Mouse (Mus musculus) embryonic fibroblast, embryonic 13.5 days (primary cell): ENCODE measurements at regions not wholly inside any gene's neighbourhood (a gene's known extent, or its start where the extent isn't known, plus 50 kb on each side); places are given as distances from the start of the nearest gene placed in this dataset.

Experiments used
- H3K27ac ChIP-seq: 2 replicates; pipeline ENCODE4 v1.5.1; 2012; ENCODE audit warnings: low read length, control low read depth, inconsistent platforms; ENCODE audit not compliant: insufficient read depth
- H3K4me1 ChIP-seq: 2 replicates; pipeline ENCODE4 v1.6.1; 2011; ENCODE audit warnings: low read length; ENCODE audit not compliant: control insufficient read depth, insufficient read depth
- H3K4me3 ChIP-seq: 2 replicates; pipeline ENCODE4 v1.5.1; 2011; ENCODE audit warnings: mild to moderate bottlenecking, control low read depth, low read length; ENCODE audit not compliant: insufficient read depth
- CTCF ChIP-seq: IDR thresholded peaks from 2 replicates; pipeline ENCODE4 v1.5.1; 2011; ENCODE audit warnings: mild to moderate bottlenecking, control low read depth, low read length, moderate library complexity, borderline replicate concordance; ENCODE audit not compliant: insufficient read depth
- POLR2A ChIP-seq: IDR thresholded peaks from 2 replicates; pipeline ENCODE4 v1.6.1; 2011; ENCODE audit warnings: low read depth, mild to moderate bottlenecking, control low read depth, low read length, moderate library complexity

DNA sequence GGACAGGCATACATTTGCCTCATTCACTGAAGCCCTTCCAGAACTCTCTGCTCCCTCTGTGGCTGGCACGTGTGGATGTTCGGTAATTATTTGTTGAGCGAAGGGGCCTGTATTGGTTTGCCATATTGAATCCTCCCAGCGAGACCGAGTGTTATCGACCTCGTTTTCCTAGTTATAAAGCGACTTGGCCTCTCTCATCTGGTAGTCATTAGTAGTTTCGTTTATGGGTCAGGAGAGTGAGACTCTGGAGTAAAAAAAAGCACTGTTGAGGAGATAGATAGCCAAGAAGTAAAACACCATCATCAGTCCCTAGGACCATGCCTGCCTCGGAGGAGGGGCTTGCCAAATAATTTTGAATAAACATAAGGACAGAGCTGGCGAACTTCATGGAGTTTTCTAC, 254.6 kb upstream of the Tbx3 start:
- Histone ChIP-seq H3K4me1 (no peaks in the 10 kb centered on the region), H3K4me3 (no peak overlapping the region), H3K27ac (no peak overlapping the region)
- TF ChIP-seq POLR2A (no peak), CTCF (no peak)

DNA sequence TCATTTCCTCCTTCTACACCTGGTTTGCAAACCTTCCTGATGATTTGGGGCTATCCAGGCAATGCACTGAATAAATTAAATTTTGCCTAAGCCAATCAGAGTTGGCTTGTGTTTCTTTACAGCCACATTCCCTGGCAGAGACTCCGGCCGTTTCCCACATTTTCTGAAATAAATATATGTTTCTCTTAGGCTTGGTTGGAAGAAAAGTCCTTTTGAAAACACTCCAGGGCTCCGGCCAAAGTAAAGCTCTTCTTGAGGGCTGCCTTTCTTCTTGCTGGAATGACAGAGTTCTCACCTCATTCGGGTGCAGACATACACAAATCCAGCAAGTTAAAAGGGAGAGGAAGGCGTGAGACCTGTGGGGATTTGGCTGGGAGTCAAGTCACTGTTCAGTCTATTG, 252.0 kb upstream of the Tbx3 start:
- no peak overlapping the region for H3K27ac ChIP-seq
- no peaks in the 10 kb centered on the region for H3K4me1 ChIP-seq
- TF ChIP-seq POLR2A: no peak
- no peak for TF ChIP-seq CTCF
- no peak overlapping the region for H3K4me3 ChIP-seq

DNA sequence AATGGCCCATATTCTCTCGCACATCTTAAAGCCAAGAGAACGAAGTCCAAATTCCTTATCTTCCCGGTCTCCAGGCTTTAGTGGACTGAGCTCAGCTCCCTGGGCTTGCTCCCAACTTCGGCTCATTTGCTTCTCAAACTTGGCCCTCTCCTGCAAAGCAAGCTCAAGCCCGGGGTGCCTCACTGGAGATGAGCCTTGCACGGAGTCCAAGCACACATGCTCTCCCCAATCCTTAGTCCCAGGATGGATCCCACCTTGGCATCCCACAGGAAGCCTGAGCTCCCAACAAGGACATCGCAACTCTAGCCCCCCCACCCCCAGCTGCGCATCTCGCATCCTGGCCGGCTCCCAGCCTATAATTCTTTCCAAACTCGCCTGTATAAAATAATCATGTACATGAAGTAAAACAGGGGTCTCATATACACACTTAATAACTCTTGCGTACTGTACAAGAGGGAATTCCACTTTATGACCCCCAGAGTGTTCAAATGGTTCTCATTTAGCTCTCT, 242.9 kb upstream of the Tbx3 start:
- Histone ChIP-seq H3K4me3 (no peak overlapping the region), H3K27ac (no peak overlapping the region), H3K4me1 (no peaks in the 10 kb centered on the region)
- TF ChIP-seq POLR2A: no peak
- TF ChIP-seq CTCF: no peak

DNA sequence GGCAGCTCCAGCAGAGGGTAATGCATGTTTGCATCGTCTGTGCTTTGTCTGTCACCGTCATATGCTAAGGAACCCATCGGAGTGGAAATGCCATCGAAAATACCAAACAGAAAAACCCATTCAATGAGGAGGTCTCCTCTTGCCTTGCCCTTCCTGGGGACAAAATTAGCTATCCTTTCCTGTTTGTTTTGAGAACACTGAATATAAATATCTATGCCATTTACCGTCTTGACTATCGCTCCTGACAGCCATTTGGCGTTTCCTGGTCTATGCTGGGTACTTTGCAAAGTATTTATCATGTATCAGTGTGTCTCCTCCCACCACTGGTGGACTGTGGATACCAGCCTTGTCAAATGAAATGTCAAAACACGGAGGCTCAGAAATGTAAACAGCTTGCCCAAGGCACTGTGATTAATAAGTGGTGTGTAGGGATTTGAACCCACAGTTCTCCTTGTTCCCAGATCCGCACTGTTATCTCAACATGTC, 239.2 kb upstream of the Tbx3 start:
- Histone ChIP-seq H3K4me1 (no peaks in the 10 kb centered on the region), H3K27ac (no peak overlapping the region)
- TF ChIP-seq CTCF: no peak

DNA sequence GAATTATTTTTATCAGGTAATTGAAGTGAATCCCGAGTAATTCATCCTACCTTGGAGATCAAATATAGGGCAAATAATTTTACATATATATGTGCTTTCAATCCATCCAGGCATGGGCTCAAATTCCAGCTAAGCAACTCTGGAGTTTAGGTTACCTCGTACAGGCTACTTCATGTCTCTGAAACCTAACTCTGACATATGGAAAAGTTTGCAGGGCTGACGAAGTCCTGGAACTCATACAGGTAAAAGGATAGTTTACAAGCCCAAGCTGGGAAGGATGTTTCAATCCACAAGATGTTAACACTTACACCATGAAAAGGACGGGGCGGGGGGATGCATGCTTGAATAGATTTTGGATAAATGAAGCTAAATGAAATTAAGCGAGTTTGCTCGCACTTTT, 235.9 kb upstream of the Tbx3 start:
- no peak overlapping the region for H3K27ac ChIP-seq
- H3K4me1 ChIP-seq: no peaks in the 10 kb centered on the region
- no peak for TF ChIP-seq CTCF
- no peak for TF ChIP-seq POLR2A
- H3K4me3 ChIP-seq: no peak overlapping the region

More for the DNA sequence above, 239.2 kb upstream of the Tbx3 start:
- H3K4me3 ChIP-seq: no peak overlapping the region

DNA sequence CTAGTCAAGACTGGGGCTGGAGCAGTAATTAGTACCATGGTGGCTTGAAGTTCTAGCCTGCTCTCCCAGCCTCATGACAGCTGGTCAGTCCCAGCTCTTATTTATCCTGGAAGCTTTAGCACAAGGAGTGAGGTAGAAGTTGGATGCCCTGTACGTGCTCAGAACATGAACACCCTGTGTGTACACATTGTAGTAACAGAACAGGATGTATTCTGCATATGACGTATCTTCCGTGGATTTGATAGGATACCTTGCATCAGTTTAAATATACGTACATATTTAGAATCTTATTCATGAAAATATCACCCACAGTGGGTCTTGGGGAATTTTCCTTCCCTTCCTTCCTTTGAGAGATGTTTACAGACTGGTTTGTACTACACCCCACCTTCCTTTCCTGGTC, 222.0 kb upstream of the Tbx3 start:
- no peak overlapping the region for H3K4me3 ChIP-seq
- H3K4me1 ChIP-seq: no peaks in the 10 kb centered on the region
- no peak overlapping the region for H3K27ac ChIP-seq
- no peak for TF ChIP-seq POLR2A
- no peak for TF ChIP-seq CTCF

DNA sequence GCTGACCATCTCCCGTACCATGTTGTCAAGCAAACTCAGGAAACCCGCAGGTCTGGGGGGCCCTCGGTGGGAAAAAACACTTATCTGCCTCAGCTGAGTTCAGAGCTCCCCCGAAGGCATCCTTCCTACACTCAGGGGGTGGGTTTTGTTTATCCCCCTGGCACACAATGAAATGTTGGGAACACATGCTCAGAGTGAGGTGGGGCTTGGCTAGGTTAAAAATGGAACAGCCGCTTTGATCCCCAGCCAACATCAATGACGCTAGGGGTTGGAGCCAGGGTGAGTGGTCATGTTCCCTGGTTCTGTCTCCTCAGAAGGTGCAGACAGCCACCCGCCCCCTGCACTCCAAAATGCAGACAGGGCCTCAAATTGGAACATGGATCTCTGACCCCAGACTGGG, 221.3 kb upstream of the Tbx3 start:
- Histone ChIP-seq H3K4me1 (no peaks in the 10 kb centered on the region), H3K27ac (no peak overlapping the region), H3K4me3 (no peak overlapping the region)
- TF ChIP-seq CTCF (no peak), POLR2A (no peak)

DNA sequence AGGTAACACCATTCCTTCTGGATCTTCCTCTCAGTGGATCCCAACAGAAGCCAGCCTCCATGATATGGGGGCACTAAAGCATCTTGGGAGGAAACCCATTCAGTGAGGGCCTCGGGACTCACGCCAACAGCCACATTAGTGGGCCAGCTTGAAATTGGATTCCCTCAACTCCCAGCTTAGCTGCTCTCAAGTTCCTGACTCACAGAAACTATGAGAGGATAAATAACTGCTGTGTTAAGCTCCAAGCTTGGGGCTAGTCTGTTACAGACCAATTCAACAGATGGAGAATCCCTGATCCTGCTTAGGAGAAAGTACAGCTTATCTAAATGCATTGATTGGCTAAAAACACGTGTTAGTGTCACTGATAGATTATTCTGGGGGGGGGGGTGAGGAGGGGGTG, 210.7 kb upstream of the Tbx3 start:
- H3K4me1 ChIP-seq: no peaks in the 10 kb centered on the region; the same call in 1 of the 2 replicates
- no peak overlapping the region for H3K27ac ChIP-seq
- H3K4me3 ChIP-seq: no peak overlapping the region
- no peak for TF ChIP-seq POLR2A
- no peak for TF ChIP-seq CTCF

DNA sequence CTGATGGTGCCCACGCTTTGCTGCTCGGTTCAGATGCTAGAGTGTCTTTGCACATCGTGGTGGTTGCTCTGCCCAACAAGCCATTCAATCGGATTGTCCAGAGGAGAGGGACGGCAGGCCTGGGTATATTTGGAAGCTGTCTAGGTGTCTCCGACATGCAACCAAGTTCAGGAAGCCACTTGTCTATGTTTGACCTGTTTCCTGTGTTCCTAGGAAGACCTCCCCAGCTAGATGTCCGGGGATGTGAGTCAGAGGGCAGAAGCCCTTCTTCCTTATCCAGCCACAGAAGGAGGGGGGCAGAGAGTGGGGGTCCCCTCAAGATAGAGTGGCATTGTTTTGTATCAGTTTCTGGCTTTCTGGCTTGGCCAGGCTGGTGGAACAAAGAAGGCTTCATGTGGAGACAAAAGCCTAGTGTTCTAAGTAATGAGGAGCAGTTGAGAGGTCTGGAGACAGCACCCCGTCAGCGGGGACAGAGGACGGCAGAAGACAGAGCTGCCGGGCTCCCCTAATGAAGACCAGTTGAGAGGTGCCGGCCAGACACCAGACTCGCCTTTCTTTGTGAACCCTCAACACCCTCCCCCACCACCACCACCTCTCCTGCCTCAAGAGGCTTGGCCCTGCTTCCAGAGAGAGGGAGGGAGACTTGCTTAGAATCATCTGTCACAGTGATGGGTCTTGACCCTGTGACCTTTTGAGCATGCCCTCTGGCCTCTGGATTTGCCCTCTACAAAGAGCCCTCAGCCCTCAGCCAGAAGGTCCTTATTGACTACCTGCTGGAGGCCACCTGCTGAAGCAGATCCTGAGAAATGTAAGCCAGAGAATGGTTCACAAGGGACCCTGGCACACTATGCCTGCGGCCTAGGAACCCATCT, 207.6 kb upstream of the Tbx3 start:
- Histone ChIP-seq H3K4me1 (no peaks in the 10 kb centered on the region; the same call in 1 of the 2 replicates), H3K4me3 (no peak overlapping the region), H3K27ac (no peak overlapping the region)
- TF ChIP-seq POLR2A: no peak
- no peak for TF ChIP-seq CTCF

DNA sequence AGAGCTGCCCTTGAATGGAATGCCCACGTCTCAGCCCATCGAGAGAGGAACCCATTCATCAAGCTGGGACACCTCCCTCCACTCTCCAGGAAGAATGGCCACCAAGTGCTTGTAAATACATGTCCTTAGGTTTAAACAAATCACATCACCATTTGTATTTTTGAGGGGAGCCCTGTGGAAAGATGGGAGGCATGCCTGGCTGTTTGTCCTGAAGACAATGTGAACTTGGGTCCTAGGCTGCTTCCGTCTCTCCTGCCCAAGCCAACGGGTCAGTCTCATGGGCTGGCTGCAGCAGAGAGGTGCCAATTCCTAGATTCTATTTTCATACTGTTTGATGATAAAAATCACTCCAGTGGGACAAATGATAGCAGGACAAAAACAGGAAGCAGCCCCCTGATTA, 205.9 kb upstream of the Tbx3 start:
- Histone ChIP-seq H3K4me1 (no peaks in the 10 kb centered on the region; the same call in 1 of the 2 replicates), H3K27ac (no peak overlapping the region), H3K4me3 (no peak overlapping the region)
- TF ChIP-seq POLR2A: no peak
- TF ChIP-seq CTCF: no peak
